Mouse (Mus musculus): ENCODE data around the gene Shisal2a.

GRCm38 (mm10) chr4:108394236-108394635 lies 11.1 kb upstream of the Shisal2a start:
- no peak for TF ChIP-seq CTCF (IDR thresholded peaks at IDR 0.05; ENCODE audit: low read depth)
- TF ChIP-seq EP300 (IDR thresholded peaks at IDR 0.05; ENCODE audit: low read depth), result no peak

Data from liver, embryonic 14.5 days (tissue).